Mouse (Mus musculus) CD4-positive naive resting alpha-beta T cell, adult 57 days (primary cell): ENCODE data around the gene Myod1. TPM values are rescaled to one million over a fixed set of nuclear protein-coding genes. Genes with fewer than 3 reads are reported as not detected.

ENCODE experiments used
- total RNA-seq: library from RNA; stranded (reverse); gene quantifications from one replicate; pipeline ENCODE4 v1.2.4, GENCODE M21; 2023

Gene Myod1
- total RNA-seq, result not detected

GRCm38 (mm10) chr7:46376172-46377007, at the start of gene Myod1:
TSS of gene Myod1 (plus strand) at chr7:46376474.

GRCm38 (mm10) chr7:46396231-46396927, 20.1 kb downstream of the Myod1 start, which contains the start of gene Kcnc1:
TSS of gene Kcnc1 (plus strand) at chr7:46396497.

Other genes starting within 250 kb of the Myod1 start
- gene Abcc8, start 196.4 kb upstream of the Myod1 start, total RNA-seq, result 0.68 TPM
- not detected for gene Ush1c, start 138.0 kb upstream of the Myod1 start, total RNA-seq
- gene Otog, start 135.5 kb upstream of the Myod1 start, total RNA-seq, result 0.12 TPM
- 0.65 TPM for gene Kcnc1, start 20.0 kb downstream of the Myod1 start, total RNA-seq